ENCODE assay signal across 13 mouse cellular contexts in the genomic region with DNA sequence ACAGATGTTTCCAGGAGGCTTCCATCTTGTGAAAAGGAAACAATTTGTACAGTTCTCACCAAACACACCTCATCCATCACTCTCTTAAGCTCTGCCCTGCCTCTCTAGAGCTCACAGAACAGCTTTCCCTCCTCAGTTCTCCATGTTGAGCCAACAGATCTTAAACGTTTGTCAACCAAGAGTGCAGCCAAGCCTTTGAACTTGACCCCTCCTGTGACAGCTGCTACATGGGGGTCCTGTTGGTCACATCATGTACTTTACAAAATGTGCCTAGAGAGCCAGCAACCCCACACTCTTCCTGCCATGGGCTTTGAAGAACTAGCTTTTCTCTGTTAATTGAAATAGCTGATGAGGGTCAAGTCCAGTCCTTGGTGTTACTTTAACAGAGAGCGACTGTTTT.
DNase-seq lines count a peak whose midpoint lies in the region; ATAC-seq lines count a peak whose summit lies in the region.
"Had no signal": no experiment of that assay in that cellular context is flagged by ENCODE, and none has a peak within 500 bp of the region (broad histone marks: within the 10 kb centered on the region; RNA-seq: fewer than 3 reads in every experiment).

No protein-coding gene starts in this region.

- 42% methylated on average over 2 of the region's 2 CpGs for WGBS in embryonic facial prominence, embryonic 14.5 days

- no peaks in the 10 kb centered on the region for H3K4me1 ChIP-seq in embryonic facial prominence, embryonic 14.5 days (ENCODE audit: control insufficient read depth, insufficient read depth, low read length)
- H3K4me1 ChIP-seq: forebrain, embryonic 12.5 days; neural tube, embryonic 12.5 days had no signal

- H3K36me3 ChIP-seq in embryonic facial prominence, embryonic 14.5 days (ENCODE audit: control insufficient read depth, insufficient read depth, low read length) = no peaks in the 10 kb centered on the region
- H3K36me3 ChIP-seq: forebrain, embryonic 12.5 days; neural tube, embryonic 12.5 days had no signal

- no peaks in the 10 kb centered on the region for H3K9me3 ChIP-seq in embryonic facial prominence, embryonic 14.5 days (ENCODE audit: control insufficient read depth, low read length)
- H3K9me3 ChIP-seq: neural tube, embryonic 12.5 days had no signal

- H3K27ac ChIP-seq in embryonic facial prominence, embryonic 14.5 days (replicated peaks; ENCODE audit: low read depth, low read length) = no peak overlapping the region
- H3K27ac ChIP-seq: forebrain, embryonic 12.5 days; neural tube, embryonic 12.5 days had no signal

- no peak overlapping the region for H3K4me2 ChIP-seq in embryonic facial prominence, embryonic 14.5 days (ENCODE audit: low read depth, low read length)
- H3K4me2 ChIP-seq: forebrain, embryonic 12.5 days; neural tube, embryonic 12.5 days had no signal

- no peaks in the 10 kb centered on the region for H3K27me3 ChIP-seq in embryonic facial prominence, embryonic 14.5 days (replicated peaks; ENCODE audit: control insufficient read depth, insufficient read depth, low read length)
- H3K27me3 ChIP-seq: forebrain, embryonic 12.5 days; neural tube, embryonic 12.5 days had no signal

- ATAC-seq in embryonic facial prominence, embryonic 14.5 days (ENCODE audit: low read depth) = peak; percentile 53; the same call in 1 of the 2 replicates
- no peak for ATAC-seq in megakaryocyte-erythroid progenitor cell, adult 5-6 weeks (replicated peaks; ENCODE audit: low FRiP score, low TSS enrichment, poor library complexity, severe bottlenecking)

- no peak overlapping the region for H3K9ac ChIP-seq in embryonic facial prominence, embryonic 14.5 days (ENCODE audit: low read depth, low read length)
- H3K9ac ChIP-seq: forebrain, embryonic 12.5 days; neural tube, embryonic 12.5 days had no signal

- no peak overlapping the region for H3K4me3 ChIP-seq in embryonic facial prominence, embryonic 14.5 days (ENCODE audit: low read depth, low read length)
- H3K4me3 ChIP-seq: forebrain, embryonic 12.5 days; neural tube, embryonic 12.5 days had no signal

- peak; percentile 50 for DNase-seq in embryo, embryonic 10 days (ENCODE audit: low spot score)
- no peak for DNase-seq in embryo, embryonic 9.5 days (ENCODE audit: extremely low spot score)
- peak; percentile 23 for DNase-seq in embryonic facial prominence, embryonic 14.5 days (ENCODE audit: low spot score)
- peak; percentile 56 to 80 for DNase-seq in kidney, postnatal 25 days
- peak; percentile 80 for DNase-seq in lung, postnatal 25 days (ENCODE audit: low spot score)
- no peak for DNase-seq in cerebellum, postnatal 36 days
- no peak for DNase-seq in gastrocnemius, postnatal 10 days
- DNase-seq: gastrocnemius, postnatal 36 days; heart, postnatal 4 days; thymus, adult 2 months had no signal

Comparison
In these comparisons a context has a peak if more than half of its experiments do, and no peak if none do; other contexts are left out.
1. DNase-seq: peak in embryo, embryonic 10 days (single experiment), embryonic facial prominence, embryonic 14.5 days (single experiment), kidney, postnatal 25 days (2 of 2) and lung, postnatal 25 days (single experiment); none in embryo, embryonic 9.5 days (single experiment), cerebellum, postnatal 36 days (0 of 2) and gastrocnemius, postnatal 10 days (single experiment).